Mouse (Mus musculus): ENCODE data around the gene Parp16. TPM values are rescaled to one million over a fixed set of nuclear protein-coding genes. Genes with fewer than 3 reads are reported as not detected.

The Parp16 gene
- polyA plus RNA-seq, 1 experiment from 2014 or later = 5.0 TPM

GRCm38 (mm10) chr9:65208293-65209179 lies 13.4 kb downstream of the Parp16 start:
- Histone ChIP-seq H3K36me3 (ENCODE audit: control insufficient read depth, insufficient read depth, low read length) (no peaks in the 10 kb centered on the region), H3K27me3 (ENCODE audit: control insufficient read depth, insufficient read depth, low read length) (no peaks in the 10 kb centered on the region), H3K27ac (ENCODE audit: low read depth, low read length) (no peak overlapping the region), H3K9ac (ENCODE audit: low read depth, low read length) (no peak overlapping the region), H3K9me3 (replicated peaks; ENCODE audit: control insufficient read depth, low read length) (no peaks in the 10 kb centered on the region), H3K4me2 (no peak overlapping the region), H3K4me3 (ENCODE audit: low read depth, low read length) (no peak overlapping the region), H3K4me1 (ENCODE audit: control insufficient read depth, insufficient read depth, low read length) (no peaks in the 10 kb centered on the region)
- 85% methylated on average over 32 of the region's 32 CpGs for WGBS (ENCODE audit: insufficient replicate concordance)
- no peak for ATAC-seq (replicated peaks; ENCODE audit: insufficient number of reproducible peaks, low FRiP score, low TSS enrichment)

GRCm38 (mm10) chr9:65211598-65211997 lies 16.4 kb downstream of the Parp16 start:
- Histone ChIP-seq H3K4me1 (ENCODE audit: control insufficient read depth, insufficient read depth, low read length) (peaks cover 10% of the 10 kb centered on the region), H3K4me2 (no peak overlapping the region), H3K27ac (ENCODE audit: low read depth, low read length) (no peak overlapping the region), H3K27me3 (ENCODE audit: control insufficient read depth, insufficient read depth, low read length) (no peaks in the 10 kb centered on the region), H3K36me3 (ENCODE audit: control insufficient read depth, insufficient read depth, low read length) (no peaks in the 10 kb centered on the region), H3K9ac (ENCODE audit: low read depth, low read length) (no peak overlapping the region), H3K4me3 (ENCODE audit: low read depth, low read length) (no peak overlapping the region), H3K9me3 (replicated peaks; ENCODE audit: control insufficient read depth, low read length) (no peaks in the 10 kb centered on the region)
- WGBS (ENCODE audit: insufficient replicate concordance) = 36% methylated on average over 1 of the region's 1 CpGs
- no peak for ATAC-seq (replicated peaks; ENCODE audit: insufficient number of reproducible peaks, low FRiP score, low TSS enrichment)

GRCm38 (mm10) chr9:65214425-65214777 lies 19.2 kb downstream of the Parp16 start:
- H3K4me1 ChIP-seq (ENCODE audit: control insufficient read depth, insufficient read depth, low read length) = peaks cover 13% of the 10 kb centered on the region
- H3K4me3 ChIP-seq (ENCODE audit: low read depth, low read length) = peak overlapping the region; percentile 70
- peak overlapping the region; percentile 90 for H3K9ac ChIP-seq (ENCODE audit: low read depth, low read length)
- H3K27ac ChIP-seq (ENCODE audit: low read depth, low read length) = peak overlapping the region; percentile 91
- ATAC-seq (replicated peaks; ENCODE audit: insufficient number of reproducible peaks, low FRiP score, low TSS enrichment) = peak; percentile 3; the same call in 1 of the 2 replicates
- no peaks in the 10 kb centered on the region for H3K36me3 ChIP-seq (ENCODE audit: control insufficient read depth, insufficient read depth, low read length)
- no peaks in the 10 kb centered on the region for H3K27me3 ChIP-seq (ENCODE audit: control insufficient read depth, insufficient read depth, low read length)
- H3K4me2 ChIP-seq = peak overlapping the region; percentile 89
- WGBS (ENCODE audit: insufficient replicate concordance) = 19% methylated on average over 10 of the region's 10 CpGs
- H3K9me3 ChIP-seq (replicated peaks; ENCODE audit: control insufficient read depth, low read length) = no peaks in the 10 kb centered on the region

- Histone ChIP-seq H3K36me3 (ENCODE audit: control insufficient read depth, insufficient read depth, low read length) (no peaks in the 10 kb centered on the region), H3K4me2 (peak overlapping the region; percentile 89), H3K27ac (ENCODE audit: low read depth, low read length) (peak overlapping the region; percentile 91), H3K4me3 (ENCODE audit: low read depth, low read length) (peak overlapping the region; percentile 70), H3K9ac (ENCODE audit: low read depth, low read length) (peak overlapping the region; percentile 90), H3K9me3 (replicated peaks; ENCODE audit: control insufficient read depth, low read length) (no peaks in the 10 kb centered on the region), H3K27me3 (ENCODE audit: control insufficient read depth, insufficient read depth, low read length) (no peaks in the 10 kb centered on the region), H3K4me1 (ENCODE audit: control insufficient read depth, insufficient read depth, low read length) (peaks cover 13% of the 10 kb centered on the region)
- ATAC-seq (replicated peaks; ENCODE audit: insufficient number of reproducible peaks, low FRiP score, low TSS enrichment) = peak; percentile 95
- WGBS (ENCODE audit: insufficient replicate concordance) = under 1% methylated on average over 50 of the region's 59 CpGs
These were observed 19.8 kb downstream of the Parp16 start for GRCm38 (mm10) chr9:65214778-65215493.

GRCm38 (mm10) chr9:65215494-65216126 lies 20.5 kb downstream of the Parp16 start:
- Histone ChIP-seq H3K4me2 (peak overlapping the region; percentile 89), H3K27me3 (ENCODE audit: control insufficient read depth, insufficient read depth, low read length) (no peaks in the 10 kb centered on the region), H3K4me3 (ENCODE audit: low read depth, low read length) (peak overlapping the region; percentile 70), H3K27ac (ENCODE audit: low read depth, low read length) (peak overlapping the region; percentile 91), H3K4me1 (ENCODE audit: control insufficient read depth, insufficient read depth, low read length) (peaks cover 13% of the 10 kb centered on the region), H3K9me3 (replicated peaks; ENCODE audit: control insufficient read depth, low read length) (no peaks in the 10 kb centered on the region), H3K9ac (ENCODE audit: low read depth, low read length) (peak overlapping the region; percentile 90), H3K36me3 (ENCODE audit: control insufficient read depth, insufficient read depth, low read length) (no peaks in the 10 kb centered on the region)
- peak; percentile 57; the same call in 1 of the 2 replicates for ATAC-seq (replicated peaks; ENCODE audit: insufficient number of reproducible peaks, low FRiP score, low TSS enrichment)
- 9% methylated on average over 31 of the region's 31 CpGs for WGBS (ENCODE audit: insufficient replicate concordance)

- H3K4me3 ChIP-seq (ENCODE audit: low read depth, low read length) = no peak overlapping the region
These were observed 21.8 kb downstream of the Parp16 start for GRCm38 (mm10) chr9:65216972-65217371.

GRCm38 (mm10) chr9:65217661-65218060 lies 22.5 kb downstream of the Parp16 start:
- H3K27ac ChIP-seq (ENCODE audit: low read depth, low read length) = peak overlapping the region; percentile 62
- WGBS (ENCODE audit: insufficient replicate concordance) = 54% methylated on average over 6 of the region's 6 CpGs
- H3K27me3 ChIP-seq (ENCODE audit: control insufficient read depth, insufficient read depth, low read length) = no peaks in the 10 kb centered on the region
- H3K4me1 ChIP-seq (ENCODE audit: control insufficient read depth, insufficient read depth, low read length) = peaks cover 13% of the 10 kb centered on the region
- H3K36me3 ChIP-seq (ENCODE audit: control insufficient read depth, insufficient read depth, low read length) = no peaks in the 10 kb centered on the region
- no peak for ATAC-seq (replicated peaks; ENCODE audit: insufficient number of reproducible peaks, low FRiP score, low TSS enrichment)
- no peak overlapping the region for H3K9ac ChIP-seq (ENCODE audit: low read depth, low read length)
- no peak overlapping the region for H3K4me3 ChIP-seq (ENCODE audit: low read depth, low read length)
- peak overlapping the region; percentile 4; the same call in 1 of the 2 replicates for H3K4me2 ChIP-seq
- no peaks in the 10 kb centered on the region for H3K9me3 ChIP-seq (replicated peaks; ENCODE audit: control insufficient read depth, low read length)

More at GRCm38 (mm10) chr9:65216972-65217371, 21.8 kb downstream of the Parp16 start:
- peak overlapping the region; percentile 34 for H3K4me2 ChIP-seq
- 56% methylated on average over 8 of the region's 8 CpGs for WGBS (ENCODE audit: insufficient replicate concordance)
- H3K9ac ChIP-seq (ENCODE audit: low read depth, low read length) = no peak overlapping the region
- H3K27ac ChIP-seq (ENCODE audit: low read depth, low read length) = peak overlapping the region; percentile 66
- H3K9me3 ChIP-seq (replicated peaks; ENCODE audit: control insufficient read depth, low read length) = no peaks in the 10 kb centered on the region
- peaks cover 13% of the 10 kb centered on the region for H3K4me1 ChIP-seq (ENCODE audit: control insufficient read depth, insufficient read depth, low read length)
- H3K36me3 ChIP-seq (ENCODE audit: control insufficient read depth, insufficient read depth, low read length) = no peaks in the 10 kb centered on the region
- H3K27me3 ChIP-seq (ENCODE audit: control insufficient read depth, insufficient read depth, low read length) = no peaks in the 10 kb centered on the region
- no peak for ATAC-seq (replicated peaks; ENCODE audit: insufficient number of reproducible peaks, low FRiP score, low TSS enrichment)

GRCm38 (mm10) chr9:65218916-65219315 lies 23.8 kb downstream of the Parp16 start:
- no peaks in the 10 kb centered on the region for H3K36me3 ChIP-seq (ENCODE audit: control insufficient read depth, insufficient read depth, low read length)
- peaks cover 13% of the 10 kb centered on the region for H3K4me1 ChIP-seq (ENCODE audit: control insufficient read depth, insufficient read depth, low read length)
- 60% methylated on average over 1 of the region's 1 CpGs for WGBS (ENCODE audit: insufficient replicate concordance)
- no peak overlapping the region for H3K4me2 ChIP-seq
- no peak for ATAC-seq (replicated peaks; ENCODE audit: insufficient number of reproducible peaks, low FRiP score, low TSS enrichment)
- no peak overlapping the region for H3K4me3 ChIP-seq (ENCODE audit: low read depth, low read length)
- H3K9ac ChIP-seq (ENCODE audit: low read depth, low read length) = no peak overlapping the region
- H3K9me3 ChIP-seq (replicated peaks; ENCODE audit: control insufficient read depth, low read length) = no peaks in the 10 kb centered on the region
- no peaks in the 10 kb centered on the region for H3K27me3 ChIP-seq (ENCODE audit: control insufficient read depth, insufficient read depth, low read length)
- H3K27ac ChIP-seq (ENCODE audit: low read depth, low read length) = no peak overlapping the region
